In genomic region chr10:127380767-127381742, GRCm38 (mm10) we compare ENCODE assay signal across 7 mouse cellular contexts. TPM values are rescaled to one million over a fixed set of nuclear protein-coding genes. Genes with fewer than 3 reads are reported as not detected.
A peak's percentile ranks its signal among the peaks of the same experiment; 100 is the strongest.
DNase-seq lines count a peak whose midpoint lies in the region; ATAC-seq and TF ChIP-seq lines count a peak whose summit lies in the region.

No protein-coding gene starts in this region.

- peak overlapping the region; percentile 69 for H3K4me2 ChIP-seq in limb, embryonic 13.5 days (replicated peaks)
- H3K4me2 ChIP-seq in midbrain, embryonic 14.5 days (ENCODE audit: low read length) = peak overlapping the region; percentile 74

- H3K4me1 ChIP-seq in limb, embryonic 13.5 days = peaks cover 15% of the 10 kb centered on the region
- H3K4me1 ChIP-seq in midbrain, embryonic 14.5 days (ENCODE audit: control insufficient read depth, insufficient read depth, low read length) = peaks cover 12% of the 10 kb centered on the region
- peaks cover 2% of the 10 kb centered on the region; the same call in 1 of the 2 replicates for H3K4me1 ChIP-seq in spleen, adult 2 months (ENCODE audit: control insufficient read depth, insufficient read depth, insufficient read length)

- intact Hi-C loops in gastrocnemius, postnatal 36 days (cut with DNase I) = no loop called here

- under 1% methylated on average over 54 of the region's 79 CpGs for WGBS in limb, embryonic 13.5 days
- 1% methylated on average over 61 of the region's 79 CpGs for WGBS in midbrain, embryonic 14.5 days
- 6% methylated on average over 58 of the region's 79 CpGs for WGBS in spleen, adult 2 months

- peak overlapping the region; percentile 94 for H3K27ac ChIP-seq in limb, embryonic 13.5 days
- H3K27ac ChIP-seq in midbrain, embryonic 14.5 days (replicated peaks; ENCODE audit: low read depth, low read length) = peak overlapping the region; percentile 98
- no peak overlapping the region for H3K27ac ChIP-seq in spleen, adult 2 months (ENCODE audit: insufficient read depth, low read length)

- no peaks in the 10 kb centered on the region for H3K27me3 ChIP-seq in limb, embryonic 13.5 days
- H3K27me3 ChIP-seq in midbrain, embryonic 14.5 days (ENCODE audit: control insufficient read depth, insufficient read depth, low read length) = no peaks in the 10 kb centered on the region
- no peaks in the 10 kb centered on the region for H3K27me3 ChIP-seq in spleen, adult 2 months (ENCODE audit: control insufficient read depth, insufficient read depth, low read length)

- peak overlapping the region; percentile 86 for H3K9ac ChIP-seq in limb, embryonic 13.5 days
- H3K9ac ChIP-seq in midbrain, embryonic 14.5 days (replicated peaks; ENCODE audit: low read length) = peak overlapping the region; percentile 90

- ATAC-seq in limb, embryonic 13.5 days (ENCODE audit: low FRiP score, low read depth) = peak; percentile 82
- peak; percentile 86 for ATAC-seq in midbrain, embryonic 14.5 days (ENCODE audit: low FRiP score, low TSS enrichment)

- TF ChIP-seq POLR2A in spleen, adult 2 months (IDR thresholded peaks at IDR 0.05; ENCODE audit: low read depth, low read length) = no peak

- no peaks in the 10 kb centered on the region for H3K9me3 ChIP-seq in limb, embryonic 13.5 days
- H3K9me3 ChIP-seq in midbrain, embryonic 14.5 days (ENCODE audit: control insufficient read depth, low read length) = no peaks in the 10 kb centered on the region

- H3K4me3 ChIP-seq in limb, embryonic 13.5 days = peak overlapping the region; percentile 69
- H3K4me3 ChIP-seq in midbrain, embryonic 14.5 days (replicated peaks; ENCODE audit: low read depth, low read length) = peak overlapping the region; percentile 64
- peak overlapping the region; percentile 68 for H3K4me3 ChIP-seq in spleen, adult 2 months (ENCODE audit: extremely low read depth, insufficient read depth, insufficient read length)

- no peaks in the 10 kb centered on the region for H3K36me3 ChIP-seq in limb, embryonic 13.5 days
- H3K36me3 ChIP-seq in midbrain, embryonic 14.5 days (ENCODE audit: control insufficient read depth, insufficient read depth, low read length) = no peaks in the 10 kb centered on the region
- H3K36me3 ChIP-seq in spleen, adult 2 months (ENCODE audit: control insufficient read depth, insufficient read depth, low read length) = no peaks in the 10 kb centered on the region

- peak; percentile 83 for DNase-seq in adrenal gland, adult 2 months
- peak; percentile 80 for DNase-seq in embryo, embryonic 10 days (ENCODE audit: low spot score)
- peak; percentile 43 to 47 for DNase-seq in gastrocnemius, postnatal 36 days
- DNase-seq in kidney, adult 11 months = peak; percentile 49
- DNase-seq in midbrain, embryonic 14.5 days = peak; percentile 82
- DNase-seq in spleen, adult 2 months (ENCODE audit: low read depth in 1 of 2, low spot score in 2 of 2) = peak; percentile 12 to 46

- TF ChIP-seq CTCF in spleen, adult 2 months (IDR thresholded peaks at IDR 0.05; ENCODE audit: extremely low read depth, insufficient read depth, insufficient read length, insufficient replicate concordance) = no peak

RNA-seq across cellular contexts. Expression of gene R3hdm2, which starts 0.9 kb away (rescaled TPM):
- total RNA-seq in adrenal gland, adult 2 months (2021) = 100 to 1,000 TPM; 116 to 127 TPM
- polyA plus RNA-seq in adrenal gland, adult 2 months (2012; rRNA removed) = 182 and 274 TPM in 2 replicates
- total RNA-seq in gastrocnemius, postnatal 36 days (2021) = 100 to 1,000 TPM in 1 of 2 experiments, 10 to 100 TPM in 1; 89.7 to 129 TPM
- 43.3 and 54.5 TPM in 2 replicates for polyA plus RNA-seq in limb, embryonic 13.5 days (2015; fragmentation: Nextera tagmentation; extraction: Ambion mirVana)
- 34.0 and 39.8 TPM in 2 replicates for polyA plus RNA-seq in midbrain, embryonic 14.5 days (2014; fragmentation: Nextera tagmentation; extraction: Ambion mirVana)
- 67.2 and 67.6 TPM in 2 replicates for polyA plus RNA-seq in spleen, adult 2 months (2012; rRNA removed)

RNA-seq across cellular contexts. Expression of gene Inhbc, which starts 10.8 kb away (rescaled TPM):
- total RNA-seq in adrenal gland, adult 2 months (2021) = under 1 TPM in 1 of 2 experiments, not detected in 1; 0.20 TPM
- 0.08 TPM in 1 of 2 replicates, not detected in the other for polyA plus RNA-seq in adrenal gland, adult 2 months (2012; rRNA removed)
- total RNA-seq in gastrocnemius, postnatal 36 days (2021) = not detected
- polyA plus RNA-seq in limb, embryonic 13.5 days (2015; fragmentation: Nextera tagmentation; extraction: Ambion mirVana) = not detected in 2 replicates
- not detected in 2 replicates for polyA plus RNA-seq in midbrain, embryonic 14.5 days (2014; fragmentation: Nextera tagmentation; extraction: Ambion mirVana)
- polyA plus RNA-seq in spleen, adult 2 months (2012; rRNA removed) = not detected in 2 replicates

RNA-seq across cellular contexts. Expression of gene Inhbe, which starts 26.8 kb away (rescaled TPM):
- total RNA-seq in adrenal gland, adult 2 months (2021) = not detected
- 0.01 and 0.02 TPM in 2 replicates for polyA plus RNA-seq in adrenal gland, adult 2 months (2012; rRNA removed)
- not detected for total RNA-seq in gastrocnemius, postnatal 36 days (2021)
- 0.04 and 0.05 TPM in 2 replicates for polyA plus RNA-seq in limb, embryonic 13.5 days (2015; fragmentation: Nextera tagmentation; extraction: Ambion mirVana)
- polyA plus RNA-seq in midbrain, embryonic 14.5 days (2014; fragmentation: Nextera tagmentation; extraction: Ambion mirVana) = 0.04 TPM in 1 of 2 replicates, not detected in the other
- polyA plus RNA-seq in spleen, adult 2 months (2012; rRNA removed) = not detected in 2 replicates

RNA-seq across cellular contexts. Expression of gene Gli1, which starts 39.3 kb away (rescaled TPM):
- 1 to 10 TPM; 2.6 to 5.0 TPM for total RNA-seq in adrenal gland, adult 2 months (2021)
- 9.1 and 10.2 TPM in 2 replicates for polyA plus RNA-seq in adrenal gland, adult 2 months (2012; rRNA removed)
- 1 to 10 TPM; 1.0 to 1.5 TPM for total RNA-seq in gastrocnemius, postnatal 36 days (2021)
- polyA plus RNA-seq in limb, embryonic 13.5 days (2015; fragmentation: Nextera tagmentation; extraction: Ambion mirVana) = 14.8 and 16.5 TPM in 2 replicates
- polyA plus RNA-seq in midbrain, embryonic 14.5 days (2014; fragmentation: Nextera tagmentation; extraction: Ambion mirVana) = 0.92 and 1.2 TPM in 2 replicates
- polyA plus RNA-seq in spleen, adult 2 months (2012; rRNA removed) = 0.42 and 0.74 TPM in 2 replicates

RNA-seq across cellular contexts. Expression of gene Arhgap9, which starts 59.3 kb away (rescaled TPM):
- total RNA-seq in adrenal gland, adult 2 months (2021) = 1 to 10 TPM; 1.9 to 2.7 TPM
- 2.7 and 3.7 TPM in 2 replicates for polyA plus RNA-seq in adrenal gland, adult 2 months (2012; rRNA removed)
- total RNA-seq in gastrocnemius, postnatal 36 days (2021) = 1 to 10 TPM in 1 of 2 experiments, under 1 TPM in 1; 0.96 to 1.3 TPM
- 5.2 and 5.4 TPM in 2 replicates for polyA plus RNA-seq in limb, embryonic 13.5 days (2015; fragmentation: Nextera tagmentation; extraction: Ambion mirVana)
- 0.18 and 1.1 TPM in 2 replicates for polyA plus RNA-seq in midbrain, embryonic 14.5 days (2014; fragmentation: Nextera tagmentation; extraction: Ambion mirVana)
- polyA plus RNA-seq in spleen, adult 2 months (2012; rRNA removed) = 72.7 and 87.2 TPM in 2 replicates

Comparison
In these comparisons a context has a peak if more than half of its experiments do, and no peak if none do; other contexts are left out.
1. DNase-seq: peak in every context shown above with its lines; median percentile 83 in adrenal gland, adult 2 months; 82 in midbrain, embryonic 14.5 days; 80 in embryo, embryonic 10 days; 49 in kidney, adult 11 months; 45 in gastrocnemius, postnatal 36 days; 29 in spleen, adult 2 months.